Mouse (Mus musculus): Measurements from ENCODE around the gene Pcsk4.

Pcsk4 gene

GRCm38 (mm10) chr10:80271870-80272585 is 57.3 kb downstream of the Pcsk4 start:
- DNase-seq (ENCODE audit: low spot score), result no peak
